Mouse (Mus musculus) G1E (cell line): ENCODE results near the gene Map6.

ENCODE experiments used
- CTCF ChIP-seq: IDR thresholded peaks from 2 replicates; pipeline ENCODE4 v1.5.1; 2012; ENCODE audit warnings: low read depth, low read length, inconsistent platforms, mixed read lengths
- GATA1 ChIP-seq: IDR thresholded peaks from 2 replicates; pipeline ENCODE4 v1.6.1; 2012; ENCODE audit warnings: borderline replicate concordance, low read length, inconsistent platforms, mixed read lengths
- GATA2 ChIP-seq: IDR thresholded peaks from 2 replicates; pipeline ENCODE4 v1.6.1; 2012; ENCODE audit warnings: low read depth, low read length, inconsistent platforms, borderline replicate concordance
- TAL1 ChIP-seq: conservative IDR thresholded peaks from 2 replicates; pipeline ENCODE4 v1.6.1; 2012; ENCODE audit warnings: low read depth, low read length, inconsistent platforms, mixed read lengths

DNA sequence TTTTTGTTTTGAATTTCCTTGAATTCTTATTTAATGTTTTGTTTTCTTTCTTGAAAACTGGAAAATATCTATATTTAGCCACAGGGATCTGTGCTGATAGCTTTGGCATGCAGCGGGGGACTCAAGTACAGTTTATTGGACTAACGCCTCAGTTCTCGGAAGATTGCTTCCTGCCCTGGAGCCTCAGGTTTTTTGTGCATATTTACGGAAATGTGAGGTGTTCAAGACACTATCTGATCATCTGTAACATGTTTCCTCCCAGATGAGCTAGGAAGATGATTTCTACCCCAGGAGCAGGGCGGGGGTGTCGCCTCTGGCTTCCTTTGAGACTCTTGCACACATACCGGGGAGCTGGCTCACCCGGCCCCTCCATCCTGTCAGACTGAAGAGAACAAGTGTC is 22.8 kb downstream of the Map6 start:
- no peak for TF ChIP-seq CTCF
- no peak for TF ChIP-seq GATA1
- TF ChIP-seq TAL1 = no peak
- TF ChIP-seq GATA2 = no peak
